Mouse (Mus musculus): ENCODE measurements around the gene Akap3. TPM values are rescaled to one million over a fixed set of nuclear protein-coding genes. Genes with fewer than 3 reads are reported as not detected.

The Akap3 gene
- total RNA-seq (2015; ENCODE audit: low replicate concordance) (not detected in 2 replicates), total RNA-seq (2017; ENCODE audit: low replicate concordance) (not detected in 2 replicates)

DNA sequence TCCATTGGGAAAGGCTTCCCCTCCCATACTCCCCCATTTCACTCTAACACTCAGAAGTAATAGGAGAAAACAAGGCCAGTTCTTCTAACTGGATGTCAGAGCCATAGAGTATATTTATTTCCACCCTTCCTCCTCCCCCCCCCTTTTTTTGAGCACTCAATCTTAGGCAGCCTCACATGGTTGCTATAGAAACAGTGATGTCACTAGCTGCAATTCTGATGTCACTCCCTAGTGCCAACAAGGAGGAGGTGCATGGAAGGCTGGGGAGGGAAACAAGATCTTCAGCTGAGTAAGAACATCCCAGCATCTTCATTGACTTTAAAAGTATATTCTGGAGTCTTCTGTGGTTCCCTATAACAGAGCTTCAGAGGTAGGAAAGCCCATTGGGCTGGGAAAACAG, at the start of gene Akap3:
Akap3 (plus strand) TSS at position 218 of the 400 bp plus-strand sequence.
- no peak for ATAC-seq (replicated peaks; ENCODE audit: low FRiP score, poor library complexity, severe bottlenecking)

DNA sequence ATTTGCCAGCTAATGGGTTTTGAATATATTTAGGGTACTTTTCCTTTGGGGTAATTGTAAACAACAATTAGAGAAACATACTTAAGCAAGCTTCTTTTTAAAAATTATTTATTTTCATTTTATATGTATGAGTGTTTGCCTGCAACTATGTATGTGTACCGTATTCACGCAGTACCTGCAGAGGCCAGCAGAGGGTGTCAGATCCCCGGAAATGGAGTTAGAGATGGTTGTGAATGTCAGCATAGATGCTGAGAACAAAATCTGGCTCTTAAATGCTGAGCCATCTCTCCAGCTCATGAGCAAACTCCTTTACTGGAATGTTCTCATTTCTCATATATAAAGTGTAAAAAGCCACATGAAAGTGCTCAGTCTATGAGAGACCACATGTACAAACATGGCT, 46.1 kb upstream of the Akap3 start:
- ATAC-seq (replicated peaks; ENCODE audit: low FRiP score, poor library complexity, severe bottlenecking) = no peak

GRCm38 (mm10) chr6:126808134-126808533, 44.8 kb upstream of the Akap3 start:
- ATAC-seq (replicated peaks; ENCODE audit: low FRiP score, poor library complexity, severe bottlenecking) = no peak

DNA sequence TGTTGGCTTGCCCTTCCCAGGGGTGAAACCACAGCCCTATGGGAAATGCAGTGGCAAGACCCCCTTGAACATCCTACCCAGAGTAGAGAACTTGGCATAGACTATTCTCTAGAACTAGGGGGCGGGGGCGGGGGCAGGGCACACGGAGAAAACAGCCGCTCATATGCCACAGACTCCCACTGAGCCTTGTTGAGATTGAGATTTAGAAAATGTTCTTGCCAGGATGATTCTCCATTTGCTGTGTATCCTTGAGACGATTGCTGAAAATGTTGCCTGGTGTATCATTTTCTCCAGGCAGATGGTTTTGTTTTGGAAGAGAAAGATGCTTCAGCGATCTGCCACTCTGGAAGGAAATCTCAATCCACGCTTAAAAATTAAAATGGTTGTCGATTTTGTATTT, 44.3 kb upstream of the Akap3 start:
- ATAC-seq (replicated peaks; ENCODE audit: low FRiP score, poor library complexity, severe bottlenecking) = no peak

DNA sequence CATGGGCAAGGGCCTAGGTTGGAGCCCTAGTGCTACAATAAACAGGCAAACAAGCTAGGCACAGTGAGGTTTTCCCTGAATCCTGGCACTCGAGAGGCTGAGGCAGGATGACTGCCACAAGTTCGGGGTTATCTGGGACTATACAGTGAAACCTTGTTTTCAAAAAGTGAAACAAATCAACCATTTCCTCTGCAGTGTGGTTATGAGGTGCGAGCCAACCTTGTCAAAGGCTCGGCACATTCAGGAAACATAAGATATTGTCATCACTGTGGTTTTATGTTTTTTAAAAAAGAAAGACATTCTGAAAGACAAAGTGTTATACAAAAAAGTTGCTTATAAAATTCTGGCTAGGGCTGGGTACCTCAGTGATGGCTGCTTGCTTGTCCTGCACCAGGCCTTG, 41.4 kb upstream of the Akap3 start:
- no peak for ATAC-seq (replicated peaks; ENCODE audit: low FRiP score, poor library complexity, severe bottlenecking)

GRCm38 (mm10) chr6:126815206-126815750, 37.6 kb upstream of the Akap3 start:
- no peak for ATAC-seq (replicated peaks; ENCODE audit: low FRiP score, poor library complexity, severe bottlenecking)

DNA sequence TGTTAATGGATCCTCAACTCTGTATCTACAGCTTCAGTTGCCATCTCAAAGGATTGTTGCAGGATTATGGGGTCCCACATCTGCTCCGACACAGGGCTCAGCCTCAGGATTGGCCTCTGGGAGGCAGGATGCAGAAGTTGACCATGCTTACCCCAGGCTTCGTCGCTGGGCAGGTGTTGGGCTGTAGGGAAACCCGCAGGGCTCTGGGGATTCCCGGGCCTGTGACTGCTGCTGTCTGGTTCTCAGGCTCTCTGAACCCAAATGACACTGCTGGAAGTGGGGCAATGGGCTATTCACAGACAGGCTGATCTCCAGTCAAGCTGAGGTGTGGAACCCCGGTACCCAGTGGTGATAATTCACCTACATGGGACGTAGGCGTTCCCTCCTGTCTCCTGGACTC, 36.6 kb upstream of the Akap3 start:
- no peak for ATAC-seq (replicated peaks; ENCODE audit: low FRiP score, poor library complexity, severe bottlenecking)

- no peak for ATAC-seq (replicated peaks; ENCODE audit: low FRiP score, poor library complexity, severe bottlenecking)
Measured at GRCm38 (mm10) chr6:126823087-126823486, 29.8 kb upstream of the Akap3 start.

DNA sequence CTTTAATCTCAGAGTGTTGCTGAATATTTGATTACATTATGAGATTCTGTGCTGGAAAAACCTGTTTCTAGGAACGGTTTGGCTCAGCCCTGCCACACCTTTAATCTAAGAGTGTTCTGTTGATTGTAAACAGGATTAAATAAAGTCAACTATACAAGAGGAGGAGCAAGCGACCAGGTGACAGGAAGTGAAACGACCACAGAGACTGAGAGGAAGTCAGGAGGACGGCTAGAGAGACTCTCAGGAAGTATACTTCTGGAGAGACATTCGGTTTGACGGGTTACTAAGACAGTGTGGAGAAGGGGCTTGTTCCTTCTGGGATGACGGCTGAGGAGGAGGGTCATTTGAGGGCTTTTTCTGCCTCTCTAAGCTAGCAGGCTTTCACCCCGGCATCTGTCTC, 16.3 kb upstream of the Akap3 start:
- no peak for ATAC-seq (replicated peaks; ENCODE audit: low FRiP score, poor library complexity, severe bottlenecking)

DNA sequence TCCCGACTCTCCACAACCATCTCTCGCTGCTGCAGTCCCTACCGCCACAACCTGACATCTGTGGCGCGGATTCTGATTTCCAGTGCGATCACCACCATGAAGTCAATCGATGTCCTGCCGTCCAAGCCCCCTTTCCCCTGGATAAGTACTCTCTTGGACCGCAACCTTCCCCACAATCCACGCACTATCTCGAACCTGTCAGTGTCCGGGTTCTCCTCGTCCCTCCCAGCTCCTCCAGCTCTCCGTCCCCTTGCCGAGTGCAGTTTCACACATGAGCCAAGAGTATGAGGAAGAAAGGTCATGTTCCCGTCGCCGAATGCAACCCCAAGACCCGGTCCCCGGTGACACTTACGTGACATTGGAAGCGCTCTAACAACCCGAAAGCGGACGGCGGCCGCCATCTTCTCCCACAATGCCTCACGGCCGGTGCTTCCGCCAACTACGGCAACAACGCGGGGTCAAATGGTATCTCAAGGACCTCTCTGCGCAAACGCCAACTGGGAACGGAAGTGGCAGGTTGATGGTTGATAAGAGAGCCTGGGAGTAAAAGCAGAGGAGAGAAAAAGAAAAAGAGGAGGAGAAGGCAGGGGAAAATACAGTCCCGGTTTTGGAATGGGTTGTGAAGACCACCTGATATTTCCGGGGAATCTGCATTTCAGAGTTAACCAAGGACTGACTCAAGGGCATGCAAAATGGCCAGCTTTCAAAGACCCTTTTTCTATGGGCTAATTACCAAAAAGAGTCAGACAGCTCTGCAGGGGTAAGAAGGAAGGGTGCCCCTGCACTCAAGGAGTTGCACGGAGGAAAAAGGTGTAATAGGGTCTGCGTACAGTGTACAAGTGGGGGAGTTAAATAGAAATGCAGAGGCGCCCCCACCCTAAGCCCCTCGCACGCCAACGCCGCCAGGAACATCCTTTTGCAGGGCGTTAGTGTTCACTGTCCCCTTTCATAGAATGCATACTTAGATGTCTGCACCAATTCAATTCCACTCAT, 3.9 kb upstream of the Akap3 start, which contains the start of gene Ndufa9:
Ndufa9 (minus strand) TSS at position 425 of the 993 bp plus-strand sequence.
- ATAC-seq (replicated peaks; ENCODE audit: low FRiP score, poor library complexity, severe bottlenecking) = peak; percentile 94

DNA sequence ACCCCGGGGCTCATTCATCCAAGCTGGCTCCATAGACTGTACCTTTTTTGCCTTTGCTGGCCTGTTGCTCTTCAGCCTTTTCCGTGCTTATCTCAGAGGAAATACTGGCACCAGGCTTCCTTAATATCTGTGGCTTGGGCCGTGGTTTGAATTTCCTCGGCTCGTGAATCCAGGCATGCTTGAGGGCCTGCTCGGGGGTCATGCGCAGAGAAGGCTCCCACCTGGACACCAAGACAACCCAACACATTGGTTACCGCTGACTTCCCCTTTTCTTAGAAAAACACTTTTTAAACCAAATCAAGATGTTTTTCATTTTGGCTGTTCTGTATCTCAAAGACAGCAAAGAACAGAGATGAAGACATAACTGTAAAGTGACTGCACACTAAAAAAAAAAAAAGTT, 24.2 kb downstream of the Akap3 start:
- no peak for ATAC-seq (replicated peaks; ENCODE audit: low FRiP score, poor library complexity, severe bottlenecking)

DNA sequence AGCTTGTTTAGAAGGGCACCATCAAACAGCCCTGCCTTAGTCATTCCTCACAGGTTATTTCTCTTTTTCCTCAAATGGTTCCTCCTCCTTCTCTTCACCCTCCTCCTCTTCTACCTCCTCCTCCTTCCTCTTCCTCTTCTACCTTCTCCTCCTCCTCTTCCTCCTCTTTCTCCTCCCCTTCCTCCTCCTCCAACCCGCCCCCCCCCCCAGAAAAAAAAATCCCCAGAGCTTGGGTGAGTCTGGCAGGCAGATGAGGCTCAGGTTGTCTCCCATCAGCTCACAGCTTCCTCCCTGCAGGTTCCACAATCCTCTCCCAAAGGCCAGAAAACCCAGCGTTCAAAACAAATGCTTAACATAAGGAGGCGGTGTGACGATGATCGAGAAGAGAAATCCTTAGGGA, 54.5 kb downstream of the Akap3 start:
- ATAC-seq (replicated peaks; ENCODE audit: low FRiP score, poor library complexity, severe bottlenecking) = no peak

- ATAC-seq (replicated peaks; ENCODE audit: low FRiP score, poor library complexity, severe bottlenecking) = no peak
Measured at GRCm38 (mm10) chr6:126907876-126908275, 55.0 kb downstream of the Akap3 start.

- ATAC-seq (replicated peaks; ENCODE audit: low FRiP score, poor library complexity, severe bottlenecking) = no peak
Measured at GRCm38 (mm10) chr6:126910727-126911126, 57.8 kb downstream of the Akap3 start.

DNA sequence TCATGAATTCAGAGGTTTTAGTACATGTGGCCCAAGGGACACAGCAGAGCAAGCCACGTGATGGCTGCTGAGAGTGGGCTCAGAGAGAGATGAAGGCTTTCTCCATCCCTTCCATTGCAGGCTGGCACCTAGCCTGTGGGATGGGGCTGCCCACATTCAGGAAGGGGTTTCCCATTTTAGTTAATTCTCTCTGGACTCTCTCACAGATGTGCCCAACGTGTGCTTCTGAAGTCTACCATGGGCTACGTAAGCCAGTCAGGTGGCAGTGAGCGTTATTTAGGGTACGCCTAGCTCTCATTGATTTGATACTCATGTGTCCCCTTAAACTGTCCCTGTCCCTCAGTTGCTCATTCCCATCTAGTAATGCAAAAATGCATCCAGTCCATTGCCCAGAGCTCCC, 62.0 kb downstream of the Akap3 start:
- ATAC-seq (replicated peaks; ENCODE audit: low FRiP score, poor library complexity, severe bottlenecking) = no peak

DNA sequence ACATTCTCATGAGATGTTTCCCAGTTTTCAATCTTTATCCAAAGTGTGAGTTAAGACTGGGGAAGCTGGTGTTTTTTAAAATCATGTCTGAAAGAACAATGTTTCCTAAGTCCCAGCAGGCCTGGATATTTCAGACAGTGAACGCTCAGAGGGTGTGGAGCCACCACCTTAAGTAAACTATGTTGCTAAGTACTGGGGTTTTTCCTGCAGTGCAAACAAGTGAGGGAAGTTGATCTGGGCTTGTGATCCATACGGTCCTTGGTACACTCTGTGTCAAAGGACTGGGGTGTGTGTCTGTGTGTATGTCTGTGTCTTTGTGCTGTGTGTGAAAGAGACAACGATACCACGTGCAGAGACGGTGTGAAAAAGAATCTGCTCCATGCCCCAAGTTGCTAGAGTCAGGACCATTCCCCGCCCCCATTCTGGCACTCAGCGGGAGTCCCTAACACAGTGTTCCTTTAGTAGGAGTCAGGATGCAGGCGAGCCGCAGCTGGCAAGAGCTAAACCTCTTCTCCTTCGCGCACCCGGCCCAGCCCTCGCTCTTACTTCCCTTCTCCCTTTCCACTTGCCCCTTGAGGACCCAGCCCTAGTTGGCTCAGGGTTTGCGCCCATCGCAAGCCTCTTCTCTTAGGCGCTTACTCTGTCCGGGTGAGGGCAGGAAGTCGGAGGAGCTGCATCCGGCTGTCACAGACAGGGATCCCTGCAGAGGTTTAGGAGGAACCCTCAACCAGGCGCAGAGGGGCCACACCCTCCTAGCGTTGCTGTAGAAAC, 68.4 kb downstream of the Akap3 start, which contains the start of gene Dyrk4:
Dyrk4 (minus strand) TSS at position 729 of the 771 bp plus-strand sequence.
- ATAC-seq (replicated peaks; ENCODE audit: low FRiP score, poor library complexity, severe bottlenecking) = no peak

All from erythroblast, adult 5-6 weeks (primary cell).